Mouse (Mus musculus) 416B (cell line): ENCODE results near the gene Jup.
A peak's percentile ranks its signal among the peaks of the same experiment; 100 is the strongest.
"Not testable (repeated sequence)": the region's sequence is repeated elsewhere in the genome, so short reads cannot be mapped to it uniquely, and the experiment has no call there.

Experiments used
- DNase-seq: peaks from one replicate; pipeline ENCODE4 v3.0.0; 2011; ENCODE audit warnings: low read depth

Jup gene

DNA sequence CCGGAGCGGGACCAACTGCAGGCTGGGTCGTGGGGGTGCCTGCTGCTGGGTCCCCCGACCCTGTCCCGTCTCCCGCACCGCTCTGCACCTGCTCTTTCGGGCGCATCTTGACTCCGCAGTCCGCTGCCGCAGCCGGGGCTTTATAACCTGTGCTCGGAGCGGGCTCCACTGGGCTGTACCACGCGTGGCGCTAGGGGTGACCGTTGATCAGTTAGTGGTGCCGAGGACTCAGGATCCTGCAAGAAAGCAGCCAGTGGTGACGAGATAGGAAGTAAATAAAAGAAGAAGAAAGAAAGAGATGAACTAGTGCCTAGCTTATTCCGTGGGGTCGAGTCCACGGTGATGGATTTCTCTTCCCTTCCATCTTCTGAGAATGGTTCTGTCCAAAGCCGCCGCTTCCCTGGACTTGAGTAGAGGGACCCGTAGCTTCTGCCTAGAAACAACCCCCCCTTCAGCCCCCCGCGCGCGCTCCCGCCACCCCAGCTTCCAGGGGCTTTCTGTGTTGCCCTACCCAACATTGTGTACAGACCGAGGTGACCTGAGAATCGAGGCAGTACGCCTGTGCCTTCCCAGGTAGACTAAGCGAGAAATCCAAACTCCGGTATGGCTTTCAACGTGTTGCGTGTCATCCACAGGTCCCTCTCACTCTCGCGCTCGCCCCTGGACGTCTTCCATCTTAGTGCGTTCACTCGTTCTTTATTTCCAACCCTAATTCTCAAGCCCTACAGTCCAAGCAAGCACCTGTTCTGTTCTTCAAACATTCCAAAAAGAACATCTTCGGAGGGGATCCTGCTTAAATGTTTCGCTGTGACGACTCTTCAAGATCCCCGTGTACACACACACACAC is 41.4 kb downstream of the Jup start, which contains the start of gene Hap1:
TSS of gene Hap1 (minus strand) at position 157 of the 847 bp plus-strand sequence.
- DNase-seq: no peak

DNA sequence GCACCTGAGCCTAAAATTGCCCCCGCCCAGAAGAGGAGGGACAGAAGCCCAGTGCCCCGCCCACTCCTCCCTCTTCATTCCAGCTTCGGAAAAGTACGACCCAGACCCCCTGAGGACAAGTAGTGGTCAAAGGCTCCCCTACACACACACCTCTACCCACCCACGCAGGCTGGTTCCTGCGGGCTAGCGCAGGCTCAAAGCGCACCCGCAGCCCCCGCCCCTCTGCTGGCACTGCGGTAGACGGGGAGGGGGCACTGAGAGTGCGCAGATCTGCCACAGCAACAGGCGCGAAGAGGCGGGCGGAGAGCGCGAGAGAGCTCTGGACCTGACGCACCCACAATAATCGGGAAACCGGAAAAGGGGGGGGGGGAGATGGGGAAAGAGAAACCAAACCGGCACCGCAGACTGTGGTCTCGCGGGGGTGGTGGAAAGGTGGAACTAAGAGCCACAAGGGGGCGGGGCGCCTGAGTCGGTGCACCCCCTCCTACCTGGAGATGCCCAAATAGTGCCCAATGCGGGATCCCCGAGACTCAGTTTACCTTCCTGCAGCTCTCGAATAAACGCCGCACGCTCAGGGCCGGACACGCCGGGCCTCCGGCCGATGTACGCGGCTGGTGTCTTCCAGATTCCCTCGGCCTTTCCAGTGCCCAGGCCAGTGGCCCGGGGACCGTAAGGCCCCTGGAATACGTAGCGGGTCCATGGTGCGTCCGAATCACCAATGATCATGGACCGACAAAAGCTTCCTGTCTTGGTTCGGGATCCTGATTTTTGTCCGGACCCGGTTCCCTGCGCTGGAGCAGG is 42.2 kb downstream of the Jup start:
- DNase-seq: no peak

DNA sequence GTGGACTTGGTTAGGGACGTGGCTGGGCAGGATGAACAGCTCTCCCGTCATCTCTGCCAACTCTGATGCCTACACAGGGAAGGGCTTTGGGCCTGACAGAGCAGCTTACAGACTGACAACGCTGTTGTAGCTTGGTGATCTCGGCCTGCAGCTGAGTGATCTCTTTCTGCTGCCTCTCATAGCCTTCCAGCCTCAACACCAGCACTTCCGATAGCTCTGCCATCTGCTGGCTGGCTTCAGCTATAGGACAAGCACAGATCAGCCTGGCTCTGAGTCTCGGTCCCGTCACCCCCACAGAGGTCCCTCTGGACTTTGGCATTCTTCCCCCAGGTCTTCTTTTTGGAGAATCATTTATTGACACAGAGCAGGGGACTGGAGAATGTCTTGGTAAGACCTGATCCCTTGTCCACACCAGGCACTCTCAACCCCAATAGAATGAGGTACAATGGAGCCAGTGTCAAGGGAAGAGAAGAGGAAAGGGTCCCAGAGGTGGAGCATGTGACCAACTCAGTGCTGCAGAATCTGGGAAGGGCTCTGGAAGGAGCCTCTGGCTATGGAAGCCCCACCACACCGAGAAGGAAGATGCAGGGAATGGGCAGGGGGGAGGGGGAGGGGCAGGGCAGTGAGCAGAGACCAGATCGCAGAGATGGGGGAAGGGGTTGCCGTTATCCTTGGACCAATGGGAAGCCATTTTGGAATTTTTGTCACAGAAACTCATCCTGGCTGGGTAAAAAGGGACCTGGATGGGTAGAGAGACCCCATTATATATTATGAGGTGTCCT is 45.3 kb downstream of the Jup start:
- peak; percentile 28 for DNase-seq

DNA sequence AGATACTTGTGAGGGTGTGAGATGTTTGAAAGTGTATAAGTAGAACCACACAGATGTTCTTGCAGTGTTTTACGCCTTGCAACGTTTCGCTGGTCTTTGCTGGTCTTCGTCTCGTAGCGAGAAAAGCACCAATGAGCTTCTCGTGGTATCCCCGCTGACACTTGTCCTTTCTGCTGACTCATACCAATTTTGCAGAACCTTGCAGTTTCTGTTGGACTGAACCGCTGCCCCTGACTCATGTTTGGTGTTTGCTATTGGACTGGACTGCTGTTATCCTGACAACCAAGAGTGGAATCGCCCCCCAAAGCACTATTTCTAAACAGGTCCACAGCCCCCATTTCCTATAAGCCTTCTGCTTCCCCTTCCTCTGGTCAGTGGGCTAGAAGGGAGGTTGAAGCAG is 53.3 kb downstream of the Jup start:
- DNase-seq: peak; percentile 43

DNA sequence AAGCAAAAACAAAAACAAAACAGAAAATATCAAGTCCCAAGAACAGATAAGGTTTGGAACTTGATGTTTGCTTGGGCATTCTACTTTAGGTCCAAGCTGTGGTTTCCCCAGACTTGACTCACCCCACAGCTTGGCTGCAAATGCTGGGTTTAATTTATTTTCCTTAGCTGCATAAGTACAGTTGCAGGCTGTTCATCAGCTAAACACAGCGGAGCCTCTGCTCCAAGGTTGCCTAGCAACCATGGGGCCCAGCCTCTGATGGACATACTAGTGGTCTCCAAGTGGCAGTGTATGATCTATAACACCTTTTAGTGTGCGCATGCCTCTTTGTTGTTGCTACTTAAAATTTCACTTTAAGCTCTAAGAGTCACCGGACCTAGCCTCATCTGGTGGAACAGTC is 61.8 kb downstream of the Jup start:
- DNase-seq: no peak

DNA sequence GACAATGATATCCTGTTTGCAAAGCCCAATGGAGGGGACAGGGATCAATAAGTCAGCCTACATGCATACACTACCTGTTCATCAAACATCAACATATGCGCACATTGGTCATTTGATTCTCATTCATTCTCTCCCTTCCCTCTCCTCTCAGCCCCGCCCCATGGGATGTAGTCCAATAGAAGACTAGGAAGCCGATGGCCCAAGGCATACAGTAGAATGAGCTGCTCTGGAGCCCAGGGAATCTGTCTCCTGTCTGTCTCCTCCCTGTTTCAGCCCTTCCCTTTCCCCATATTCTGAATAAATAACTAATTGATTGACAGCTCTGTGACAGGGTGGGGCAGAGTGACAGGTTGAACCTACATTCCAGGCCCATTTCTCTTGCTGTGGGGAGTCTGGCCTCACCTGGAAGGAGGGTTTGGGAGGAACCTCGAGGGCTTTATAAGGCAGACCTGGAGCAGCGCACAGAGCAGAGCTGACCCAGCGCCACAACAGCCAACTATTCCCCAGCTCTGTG is 63.6 kb downstream of the Jup start, which contains the start of gene Gast:
TSS of gene Gast (plus strand) at position 464 of the 514 bp plus-strand sequence.
- no peak for DNase-seq

DNA sequence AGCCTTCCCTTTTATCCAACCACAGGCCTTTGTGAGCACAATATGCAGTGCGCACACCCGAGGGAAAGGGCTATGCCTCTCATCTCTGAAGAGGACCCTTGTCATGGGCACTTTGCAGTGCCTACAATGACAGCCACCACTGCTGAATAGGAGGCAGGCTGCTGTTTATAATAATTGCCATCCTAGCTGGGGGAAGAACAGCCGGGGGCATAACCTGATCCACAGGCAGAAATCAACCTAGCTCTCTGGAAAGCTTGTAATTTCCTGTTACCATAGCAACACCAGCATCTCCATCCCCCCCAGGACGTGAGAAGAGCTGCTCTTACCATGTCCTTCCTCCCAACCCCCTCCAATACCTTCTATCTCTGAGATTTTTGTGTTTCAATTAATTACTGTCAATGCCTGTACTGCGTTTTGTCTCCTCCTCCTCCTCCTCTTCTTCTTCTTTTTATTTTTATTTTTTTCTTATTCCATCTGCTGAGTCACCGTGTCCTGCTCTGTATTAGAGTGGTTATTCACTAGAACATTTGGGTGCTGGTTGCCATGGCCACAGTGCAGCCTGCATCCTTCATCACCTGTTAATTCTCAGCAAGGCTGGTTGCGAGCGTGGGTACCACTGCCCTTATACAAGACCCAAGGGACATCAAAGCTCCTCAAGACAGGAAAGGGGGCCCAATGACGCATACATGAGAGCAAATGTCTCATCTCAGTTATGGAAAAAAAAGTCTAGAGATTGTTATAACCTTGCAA is 64.6 kb downstream of the Jup start:
- DNase-seq: no peak

DNA sequence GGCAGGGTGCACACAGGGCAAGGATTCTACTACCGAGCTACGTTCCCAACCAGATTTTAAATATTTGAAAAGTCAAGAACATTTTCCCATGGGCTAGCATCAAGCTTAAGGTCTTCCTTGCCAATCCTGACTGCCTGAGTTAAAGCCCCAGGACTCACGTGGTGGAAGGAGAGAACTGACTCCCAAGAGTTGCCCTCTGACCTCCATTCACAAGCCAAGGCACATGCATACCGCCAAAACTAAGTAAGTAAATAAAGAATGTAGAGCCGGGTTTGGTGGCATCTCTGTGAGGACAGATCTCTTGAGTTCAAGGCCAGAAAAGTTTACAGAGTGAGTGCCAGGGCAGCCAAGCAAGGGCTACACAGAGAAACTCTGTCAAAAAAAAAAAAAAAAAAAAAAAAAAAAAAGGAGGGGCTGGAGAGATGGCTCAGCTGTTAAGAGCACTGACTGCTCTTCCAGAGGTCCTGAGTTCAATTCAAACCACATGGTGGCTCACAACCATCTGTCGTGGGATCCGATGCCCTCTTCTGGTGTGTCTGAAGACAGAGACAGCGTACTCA is 66.7 kb downstream of the Jup start:
- DNase-seq: not testable (repeated sequence)

DNA sequence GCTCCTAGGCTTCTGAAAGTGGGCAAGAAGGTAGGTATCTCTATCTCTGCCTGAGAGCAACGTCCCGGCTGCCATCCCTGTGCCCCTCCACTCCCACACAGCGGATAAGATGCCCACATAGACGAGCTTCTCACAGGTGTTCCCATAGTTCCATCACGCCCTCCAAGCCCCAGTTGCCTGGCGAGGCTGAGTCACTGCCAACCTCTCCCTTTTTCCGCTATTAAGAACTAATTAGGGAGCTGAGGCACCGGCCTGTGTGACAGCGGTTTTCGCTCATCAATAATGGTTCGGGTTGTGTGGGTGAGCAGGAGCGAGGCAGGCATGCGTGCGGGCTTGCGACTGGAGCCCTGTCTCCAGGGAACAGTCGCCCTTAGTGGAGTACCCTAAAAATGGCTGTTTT is 67.3 kb downstream of the Jup start:
- no peak for DNase-seq

DNA sequence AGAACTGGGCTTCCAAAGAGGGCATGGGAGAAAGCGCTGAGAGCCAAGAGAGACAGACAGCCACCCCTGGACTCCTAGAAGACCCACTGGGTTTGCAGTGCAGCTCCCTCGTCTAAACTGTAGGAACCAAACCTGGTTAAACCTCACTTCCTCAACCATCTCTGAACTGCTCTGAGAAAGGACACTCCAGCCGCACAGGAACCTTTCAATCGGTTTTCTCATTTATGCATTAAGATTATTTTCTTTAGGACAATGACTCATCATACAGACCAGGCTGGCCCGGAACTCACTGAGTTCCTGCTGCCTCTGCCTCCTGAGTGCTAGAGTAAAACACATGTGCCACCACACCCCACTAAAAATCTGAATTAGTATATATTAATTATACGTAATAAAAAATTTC is 69.8 kb downstream of the Jup start:
- DNase-seq: peak; percentile 78

DNA sequence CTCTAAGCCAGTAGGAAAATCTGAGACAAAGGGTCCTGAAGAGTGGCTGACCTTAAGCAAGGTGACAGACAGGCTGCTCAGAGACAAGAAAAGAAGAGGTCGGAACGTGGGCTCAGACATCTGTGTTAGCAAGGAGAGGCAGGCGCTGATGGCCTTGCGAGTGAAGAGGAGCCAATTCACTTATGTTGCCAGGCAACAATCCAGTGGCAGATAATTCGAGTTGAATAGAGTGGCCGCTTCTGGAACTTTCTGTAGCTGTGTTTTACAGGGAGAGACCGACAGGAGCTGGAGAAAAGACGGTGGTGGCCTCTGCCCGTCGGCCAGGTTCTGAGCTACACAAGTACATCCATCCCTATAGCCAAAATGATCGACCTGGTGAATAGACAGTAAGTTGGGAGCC is 70.2 kb downstream of the Jup start:
- DNase-seq: no peak

DNA sequence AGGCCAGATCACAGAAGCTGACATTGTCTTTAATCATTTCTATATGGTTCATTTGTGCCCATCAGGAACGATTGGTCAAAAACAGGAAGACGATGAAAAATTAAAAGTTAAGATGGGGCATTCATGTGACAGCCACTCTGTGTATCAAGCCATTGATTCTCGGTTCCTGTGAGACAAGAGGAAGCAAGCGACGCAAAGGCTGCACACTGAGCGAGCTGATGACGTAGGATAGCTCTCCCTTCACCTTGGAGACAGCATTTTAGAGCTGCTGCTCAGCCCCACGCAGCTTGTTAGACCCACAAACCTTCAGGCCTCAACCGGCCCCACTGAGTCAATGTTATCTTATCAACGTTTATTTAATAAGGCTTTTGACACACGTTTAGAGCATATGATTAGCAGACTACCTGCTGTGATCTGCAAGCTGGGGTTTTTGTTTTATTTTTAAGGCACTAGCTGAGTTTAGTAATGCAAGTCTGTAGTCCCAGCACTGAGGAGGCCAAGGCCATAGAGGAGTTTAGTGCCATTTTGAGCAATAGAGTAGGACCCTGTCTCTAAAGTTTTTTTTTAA is 72.4 kb downstream of the Jup start:
- DNase-seq: no peak

DNA sequence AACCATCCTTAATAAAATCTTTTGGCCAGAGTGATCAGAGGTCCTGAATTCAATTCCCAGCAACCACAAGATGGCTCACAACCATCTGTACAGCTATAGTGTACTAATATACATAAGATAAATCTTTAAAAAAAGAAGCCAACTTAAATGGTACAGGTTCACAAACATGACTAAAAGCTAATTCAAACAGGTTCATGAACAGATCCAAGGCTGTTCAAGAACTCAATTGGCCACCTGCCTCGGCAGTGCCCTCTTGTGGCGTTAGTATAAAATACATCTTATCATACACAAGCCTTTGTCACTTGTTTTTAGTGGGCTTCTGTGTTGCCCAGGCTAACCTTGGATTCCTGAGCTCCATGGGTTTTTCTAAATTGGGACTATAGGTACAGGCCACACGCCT is 74.0 kb downstream of the Jup start:
- DNase-seq: peak; percentile 88

DNA sequence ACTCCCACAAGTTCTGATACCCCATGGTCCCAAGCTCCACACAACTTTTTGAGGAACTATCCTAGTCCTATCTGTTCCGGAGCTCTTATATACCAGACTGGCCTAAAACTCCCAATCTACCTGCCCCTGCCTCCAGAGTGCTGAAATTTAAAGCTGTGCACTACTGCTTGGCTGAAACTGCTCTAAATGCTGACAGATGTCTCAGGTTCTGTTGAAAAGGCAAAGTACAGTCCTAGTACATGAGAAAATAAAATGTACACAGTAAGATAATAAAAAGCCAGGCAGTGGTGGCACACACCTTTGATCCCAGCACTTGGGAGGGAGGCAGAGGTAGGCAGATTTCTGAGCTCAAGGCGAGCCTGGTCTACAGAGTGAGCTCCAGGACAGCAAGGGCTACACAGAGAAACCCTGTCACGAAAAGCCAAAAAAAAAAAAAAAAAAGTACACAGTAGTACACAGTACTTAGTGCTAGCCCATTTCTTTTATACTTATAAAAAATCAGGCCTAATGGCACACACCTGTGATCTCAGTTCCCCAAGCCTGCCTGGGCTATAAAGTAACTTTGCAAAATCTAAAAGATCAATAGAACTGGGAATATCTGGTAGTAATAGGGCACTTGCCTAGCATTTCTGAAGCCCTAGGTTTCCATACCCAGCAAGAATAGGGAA is 74.8 kb downstream of the Jup start:
- DNase-seq: peak; percentile 53

DNA sequence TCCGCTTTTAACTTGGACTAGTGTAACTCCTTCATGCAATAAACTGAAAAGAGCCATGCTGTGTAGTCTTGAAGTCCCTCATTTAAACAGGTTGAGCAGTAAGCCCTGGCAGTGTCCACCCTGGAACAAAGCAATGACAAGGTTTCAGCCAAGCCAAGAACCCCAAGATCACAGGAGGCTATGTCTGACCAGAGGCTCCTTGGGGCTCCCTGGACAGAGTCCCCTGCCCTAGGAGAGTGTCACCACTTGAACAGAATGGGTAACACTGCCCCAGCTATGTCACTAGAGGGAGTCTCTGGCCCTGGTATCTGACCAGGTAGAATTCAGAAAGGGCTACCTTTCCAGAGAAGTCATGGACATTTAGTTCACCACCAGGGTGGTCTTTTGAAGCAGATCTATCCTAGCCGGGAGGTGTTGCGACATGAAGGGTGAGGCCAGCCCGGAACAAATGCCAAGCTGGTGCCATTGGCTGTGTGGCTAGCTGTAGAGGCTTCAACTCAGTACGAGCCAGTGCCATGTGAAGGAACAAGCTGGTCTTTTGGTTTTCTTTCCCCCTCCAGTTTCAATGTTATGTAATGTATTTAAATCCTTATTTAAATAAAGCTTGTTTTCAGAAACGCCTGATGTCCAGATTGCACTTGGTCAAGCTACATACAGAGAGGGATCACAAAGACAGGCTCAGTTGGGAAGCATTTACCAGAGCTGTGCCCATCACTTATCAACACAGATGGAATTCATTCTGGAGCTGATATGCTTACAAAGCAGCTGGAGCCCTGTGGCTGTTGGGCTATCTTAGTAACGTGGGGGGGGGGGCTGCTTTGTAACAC is 75.9 kb downstream of the Jup start:
- DNase-seq: peak; percentile 32

DNA sequence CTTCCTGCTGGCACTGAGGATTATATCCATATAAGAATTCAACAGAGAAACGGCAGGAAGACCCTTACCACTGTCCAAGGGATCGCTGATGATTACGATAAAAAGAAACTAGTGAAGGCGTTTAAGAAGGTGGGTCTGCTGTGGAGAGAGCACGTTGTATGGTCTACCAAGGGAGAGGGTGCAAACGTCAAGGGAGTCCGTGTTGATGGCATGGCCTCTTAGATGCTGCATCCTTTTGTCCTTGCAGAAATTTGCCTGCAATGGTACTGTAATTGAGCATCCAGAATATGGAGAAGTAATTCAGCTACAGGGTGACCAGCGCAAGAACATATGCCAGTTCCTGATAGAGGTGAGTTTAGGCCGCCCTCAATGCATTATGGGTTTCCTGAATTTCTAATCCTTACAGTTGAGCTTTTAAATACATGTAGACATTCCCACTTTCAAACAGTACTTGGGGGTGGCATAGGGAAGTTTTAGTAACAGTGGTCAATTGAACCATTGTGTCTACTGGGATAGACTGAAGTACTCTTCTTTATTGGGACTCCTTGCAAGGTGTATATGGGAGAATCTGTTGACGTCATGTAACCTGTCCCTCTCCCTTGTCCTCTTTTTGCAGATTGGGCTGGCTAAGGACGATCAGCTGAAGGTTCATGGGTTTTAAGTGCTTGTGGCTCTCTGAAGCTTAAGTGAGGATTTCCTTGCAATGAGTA is 76.7 kb downstream of the Jup start:
- peak; percentile 9 for DNase-seq

DNA sequence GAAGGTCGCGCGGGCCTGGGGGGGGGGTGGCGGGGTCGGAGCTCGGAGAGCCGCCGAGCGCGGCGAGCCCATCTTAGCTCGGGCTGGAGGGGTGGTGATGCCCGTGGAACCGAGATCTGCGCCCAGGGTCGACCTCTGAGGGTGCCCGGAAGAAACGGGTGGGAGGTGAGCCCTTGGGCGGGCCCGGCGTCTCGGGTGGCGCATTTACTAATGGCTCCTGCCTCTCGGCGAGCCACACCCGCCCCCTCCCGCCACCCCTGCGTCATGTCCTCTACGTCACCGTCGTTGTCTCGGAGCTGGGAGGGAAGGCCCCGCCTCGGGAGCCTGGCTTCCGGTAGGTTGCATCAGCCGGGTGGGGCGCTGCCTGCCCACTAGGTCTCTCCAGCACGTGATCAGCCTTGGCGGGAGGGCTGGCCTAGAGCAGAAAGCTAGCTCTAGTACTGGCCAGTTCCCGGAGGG is 77.4 kb downstream of the Jup start:
- DNase-seq: peak; percentile 98

DNA sequence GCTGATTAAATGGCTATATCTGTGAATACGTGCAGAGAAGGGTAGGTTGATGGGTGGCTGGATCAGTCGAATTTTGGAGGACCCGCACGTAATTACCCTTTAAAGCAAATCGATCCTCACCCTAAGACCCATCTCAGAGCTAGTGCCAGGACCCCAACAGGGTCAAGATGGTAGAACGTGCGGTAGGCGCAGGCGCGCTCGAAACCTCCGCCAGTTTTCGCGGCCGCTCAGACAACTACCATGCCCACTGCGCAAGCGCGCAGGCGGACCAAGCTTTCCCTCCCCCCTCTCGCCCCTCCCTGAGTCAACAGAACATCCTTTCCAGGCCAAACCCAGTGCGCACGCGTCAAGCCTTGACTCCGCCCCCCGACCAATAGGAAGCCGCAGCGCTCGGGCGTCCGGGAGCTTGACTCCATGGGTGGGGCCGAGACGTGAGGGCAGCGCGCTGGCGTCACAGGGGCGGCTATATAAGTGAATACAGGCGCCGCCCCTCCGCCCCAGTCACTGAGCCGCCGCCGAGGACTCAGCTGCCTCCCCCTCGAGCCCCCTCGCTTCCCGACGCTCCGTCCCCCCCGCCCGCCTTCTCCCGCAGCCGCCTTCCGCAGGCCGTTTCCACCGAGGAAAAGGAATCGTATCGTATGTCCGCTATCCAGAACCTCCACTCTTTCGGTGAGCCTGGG is 77.9 kb downstream of the Jup start, which contains the start of gene Eif1:
TSS of gene Eif1 (plus strand) at position 394 of the 680 bp plus-strand sequence.
- peak; percentile 100 for DNase-seq
